Mouse (Mus musculus): ENCODE data around the gene Gal3st2b.

GRCm38 (mm10) chr1:93986167-93986566 is 68.1 kb downstream of the Gal3st2b start:
- TF ChIP-seq GATA1 (IDR thresholded peaks at IDR 0.05; ENCODE audit: borderline replicate concordance, low read length): no peak
- TF ChIP-seq FLI1 (IDR thresholded peaks at IDR 0.05; ENCODE audit: low read length): no peak
